Mouse (Mus musculus) embryonic fibroblast, embryonic 13.5 days (primary cell): ENCODE measurements at regions not wholly inside any gene's neighbourhood (a gene's known extent, or its start where the extent isn't known, plus 50 kb on each side); places are given as distances from the start of the nearest gene placed in this dataset.
"Not testable (repeated sequence)": the region's sequence is repeated elsewhere in the genome, so short reads cannot be mapped to it uniquely, and the experiment has no call there.

Experiments
- H3K27ac ChIP-seq: 2 replicates; pipeline ENCODE4 v1.5.1; 2012; ENCODE audit warnings: low read length, control low read depth, inconsistent platforms; ENCODE audit not compliant: insufficient read depth
- H3K4me1 ChIP-seq: 2 replicates; pipeline ENCODE4 v1.6.1; 2011; ENCODE audit warnings: low read length; ENCODE audit not compliant: control insufficient read depth, insufficient read depth
- H3K4me3 ChIP-seq: 2 replicates; pipeline ENCODE4 v1.5.1; 2011; ENCODE audit warnings: mild to moderate bottlenecking, control low read depth, low read length; ENCODE audit not compliant: insufficient read depth
- CTCF ChIP-seq: IDR thresholded peaks from 2 replicates; pipeline ENCODE4 v1.5.1; 2011; ENCODE audit warnings: mild to moderate bottlenecking, control low read depth, low read length, moderate library complexity, borderline replicate concordance; ENCODE audit not compliant: insufficient read depth
- POLR2A ChIP-seq: IDR thresholded peaks from 2 replicates; pipeline ENCODE4 v1.6.1; 2011; ENCODE audit warnings: low read depth, mild to moderate bottlenecking, control low read depth, low read length, moderate library complexity

GRCm38 (mm10) chr2:17946047-17946446 is 50.7 kb downstream of the H2al2a start:
- Histone ChIP-seq H3K27ac (no peak overlapping the region), H3K4me3 (no peak overlapping the region), H3K4me1 (peaks cover 3% of the 10 kb centered on the region; the same call in 1 of the 2 replicates)
- TF ChIP-seq POLR2A (no peak), CTCF (no peak)

GRCm38 (mm10) chr2:17945369-17945915 is 51.3 kb downstream of the H2al2a start:
- Histone ChIP-seq H3K4me3 (no peak overlapping the region), H3K4me1 (peaks cover 3% of the 10 kb centered on the region; the same call in 1 of the 2 replicates), H3K27ac (no peak overlapping the region)
- TF ChIP-seq POLR2A (no peak), CTCF (no peak)

- no peak overlapping the region for H3K27ac ChIP-seq
- H3K4me3 ChIP-seq = no peak overlapping the region
- peaks cover 3% of the 10 kb centered on the region; the same call in 1 of the 2 replicates for H3K4me1 ChIP-seq
- TF ChIP-seq POLR2A = no peak
- no peak for TF ChIP-seq CTCF
Observed at GRCm38 (mm10) chr2:17943506-17943905, 53.3 kb downstream of the H2al2a start.

GRCm38 (mm10) chr2:17942528-17943387 is 54.0 kb downstream of the H2al2a start:
- Histone ChIP-seq H3K4me3 (no peak overlapping the region), H3K4me1 (peaks cover 3% of the 10 kb centered on the region; the same call in 1 of the 2 replicates), H3K27ac (no peak overlapping the region)
- TF ChIP-seq POLR2A = no peak
- TF ChIP-seq CTCF = no peak

GRCm38 (mm10) chr2:17941921-17942320 is 54.8 kb downstream of the H2al2a start:
- TF ChIP-seq POLR2A (no peak), CTCF (no peak)
- Histone ChIP-seq H3K27ac (no peak overlapping the region), H3K4me1 (peaks cover 3% of the 10 kb centered on the region; the same call in 1 of the 2 replicates), H3K4me3 (no peak overlapping the region)

- H3K4me1 ChIP-seq, H3K27ac ChIP-seq, H3K4me3 ChIP-seq: not testable (repeated sequence)
Observed at GRCm38 (mm10) chr2:17939857-17940848, 56.6 kb downstream of the H2al2a start.

- Histone ChIP-seq H3K4me1 (no peaks in the 10 kb centered on the region), H3K27ac (no peak overlapping the region), H3K4me3 (no peak overlapping the region)
- TF ChIP-seq POLR2A = no peak
- TF ChIP-seq CTCF = no peak
Observed at GRCm38 (mm10) chr2:17939183-17939856, 57.4 kb downstream of the H2al2a start.

- no peaks in the 10 kb centered on the region for H3K4me1 ChIP-seq
- H3K4me3 ChIP-seq = no peak overlapping the region
- no peak overlapping the region for H3K27ac ChIP-seq
- no peak for TF ChIP-seq POLR2A
- no peak for TF ChIP-seq CTCF
Observed at GRCm38 (mm10) chr2:17936527-17937139, 60.1 kb downstream of the H2al2a start.

- TF ChIP-seq CTCF (no peak), POLR2A (no peak)
- Histone ChIP-seq H3K27ac (no peak overlapping the region), H3K4me3 (no peak overlapping the region), H3K4me1 (no peaks in the 10 kb centered on the region)
Observed at GRCm38 (mm10) chr2:17935916-17936315, 60.8 kb downstream of the H2al2a start.
